Mouse (Mus musculus) testis, adult 2 months (tissue): ENCODE results near the gene Itprid2.

Experiments
- CTCF ChIP-seq: fragments of 200-500 bp; IDR thresholded peaks from 2 replicates; pipeline ENCODE4 v1.5.1; 2012; ENCODE audit warnings: low read depth, mild to moderate bottlenecking, inconsistent platforms, low read length, moderate library complexity; ENCODE audit not compliant: control insufficient read depth, insufficient read depth, insufficient replicate concordance
- POLR2A ChIP-seq: fragments of 200-500 bp; IDR thresholded peaks from 2 replicates; pipeline ENCODE4 v1.6.1; 2012; ENCODE audit warnings: low read depth, mild to moderate bottlenecking, inconsistent platforms, low read length, moderate library complexity; ENCODE audit not compliant: control insufficient read depth

- TF ChIP-seq CTCF = no peak
- TF ChIP-seq POLR2A = no peak
These were observed 38.1 kb upstream of the Itprid2 start for GRCm38 (mm10) chr2:79597090-79597489.
